Mouse (Mus musculus): ENCODE measurements around the gene Slc35f1. TPM values are rescaled to one million over a fixed set of nuclear protein-coding genes. Genes with fewer than 3 reads are reported as not detected.

The Slc35f1 gene
- polyA plus RNA-seq, 1 experiment from 2014 or later: 1.4 TPM

- H3K36me3 ChIP-seq: no peaks in the 10 kb centered on the region
- H3K9ac ChIP-seq: no peak overlapping the region
- no peaks in the 10 kb centered on the region for H3K4me1 ChIP-seq
- no peak overlapping the region for H3K4me3 ChIP-seq
- H3K4me2 ChIP-seq: no peak overlapping the region
- H3K27me3 ChIP-seq: no peaks in the 10 kb centered on the region
- ATAC-seq (ENCODE audit: borderline replicate concordance, extremely low read depth, low FRiP score, low TSS enrichment): no peak
- no peak overlapping the region for H3K27ac ChIP-seq
- 63% methylated on average over 3 of the region's 3 CpGs for WGBS
- no peaks in the 10 kb centered on the region for H3K9me3 ChIP-seq
Measured at GRCm38 (mm10) chr10:52952581-52952980, 262.2 kb downstream of the Slc35f1 start.

GRCm38 (mm10) chr10:52956728-52957127 lies 266.4 kb downstream of the Slc35f1 start:
- 69% methylated on average over 4 of the region's 4 CpGs for WGBS
- no peaks in the 10 kb centered on the region for H3K27me3 ChIP-seq
- no peaks in the 10 kb centered on the region for H3K9me3 ChIP-seq

DNA sequence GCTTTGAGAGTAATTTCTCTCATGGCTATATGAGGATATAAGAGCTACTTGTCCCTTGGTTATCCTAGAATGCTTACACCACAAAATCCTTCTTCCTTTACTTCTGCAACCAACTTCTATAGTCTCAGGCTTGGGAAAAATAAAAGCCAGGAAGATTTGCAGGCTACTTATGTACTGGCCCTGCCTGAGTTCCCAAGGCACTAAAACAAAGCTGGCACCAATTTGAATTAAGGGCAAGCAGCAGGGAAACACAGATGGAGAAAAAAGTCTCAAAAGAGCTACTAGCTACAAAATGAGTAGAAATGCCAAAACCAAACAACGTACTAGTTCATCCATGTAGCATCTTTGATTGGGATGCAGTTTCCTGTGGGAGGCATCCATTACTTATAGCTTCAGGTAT lies 288.9 kb downstream of the Slc35f1 start:
- ATAC-seq (ENCODE audit: borderline replicate concordance, extremely low read depth, low FRiP score, low TSS enrichment): no peak
- WGBS: 100% methylated on average over 1 of the region's 1 CpGs
- no peaks in the 10 kb centered on the region for H3K36me3 ChIP-seq

More at GRCm38 (mm10) chr10:52956728-52957127, 266.4 kb downstream of the Slc35f1 start:
- H3K4me2 ChIP-seq: no peak overlapping the region
- ATAC-seq (ENCODE audit: borderline replicate concordance, extremely low read depth, low FRiP score, low TSS enrichment): no peak
- no peaks in the 10 kb centered on the region for H3K4me1 ChIP-seq
- H3K4me3 ChIP-seq: no peak overlapping the region
- no peak overlapping the region for H3K9ac ChIP-seq
- H3K27ac ChIP-seq: no peak overlapping the region
- no peaks in the 10 kb centered on the region for H3K36me3 ChIP-seq

GRCm38 (mm10) chr10:52982836-52983235 lies 292.5 kb downstream of the Slc35f1 start:
- Histone ChIP-seq H3K36me3 (no peaks in the 10 kb centered on the region), H3K9ac (no peak overlapping the region), H3K4me1 (no peaks in the 10 kb centered on the region), H3K4me3 (no peak overlapping the region), H3K27me3 (no peaks in the 10 kb centered on the region), H3K4me2 (no peak overlapping the region), H3K27ac (no peak overlapping the region), H3K9me3 (no peaks in the 10 kb centered on the region)
- 20% methylated on average over 1 of the region's 1 CpGs for WGBS
- ATAC-seq (ENCODE audit: borderline replicate concordance, extremely low read depth, low FRiP score, low TSS enrichment): no peak

More for the DNA sequence above, 288.9 kb downstream of the Slc35f1 start:
- Histone ChIP-seq H3K4me1 (no peaks in the 10 kb centered on the region), H3K4me3 (no peak overlapping the region), H3K9ac (no peak overlapping the region), H3K4me2 (no peak overlapping the region), H3K9me3 (no peaks in the 10 kb centered on the region), H3K27me3 (no peaks in the 10 kb centered on the region), H3K27ac (no peak overlapping the region)

- 53% methylated on average over 2 of the region's 2 CpGs for WGBS
- no peak for ATAC-seq (ENCODE audit: borderline replicate concordance, extremely low read depth, low FRiP score, low TSS enrichment)
- Histone ChIP-seq H3K4me1 (no peaks in the 10 kb centered on the region), H3K4me2 (no peak overlapping the region), H3K9ac (no peak overlapping the region), H3K36me3 (no peaks in the 10 kb centered on the region), H3K4me3 (no peak overlapping the region), H3K27me3 (no peaks in the 10 kb centered on the region), H3K9me3 (no peaks in the 10 kb centered on the region), H3K27ac (no peak overlapping the region)
Measured at GRCm38 (mm10) chr10:52992246-52992645, 301.9 kb downstream of the Slc35f1 start.

- no peak overlapping the region for H3K4me2 ChIP-seq
- H3K27me3 ChIP-seq: no peaks in the 10 kb centered on the region
- H3K27ac ChIP-seq: no peak overlapping the region
- 68% methylated on average over 2 of the region's 2 CpGs for WGBS
- no peak overlapping the region for H3K4me3 ChIP-seq
- no peaks in the 10 kb centered on the region for H3K4me1 ChIP-seq
- H3K36me3 ChIP-seq: no peaks in the 10 kb centered on the region
- no peak for ATAC-seq (ENCODE audit: borderline replicate concordance, extremely low read depth, low FRiP score, low TSS enrichment)
- no peak overlapping the region for H3K9ac ChIP-seq
- H3K9me3 ChIP-seq: no peaks in the 10 kb centered on the region
Measured at GRCm38 (mm10) chr10:52996886-52997285, 306.6 kb downstream of the Slc35f1 start.

DNA sequence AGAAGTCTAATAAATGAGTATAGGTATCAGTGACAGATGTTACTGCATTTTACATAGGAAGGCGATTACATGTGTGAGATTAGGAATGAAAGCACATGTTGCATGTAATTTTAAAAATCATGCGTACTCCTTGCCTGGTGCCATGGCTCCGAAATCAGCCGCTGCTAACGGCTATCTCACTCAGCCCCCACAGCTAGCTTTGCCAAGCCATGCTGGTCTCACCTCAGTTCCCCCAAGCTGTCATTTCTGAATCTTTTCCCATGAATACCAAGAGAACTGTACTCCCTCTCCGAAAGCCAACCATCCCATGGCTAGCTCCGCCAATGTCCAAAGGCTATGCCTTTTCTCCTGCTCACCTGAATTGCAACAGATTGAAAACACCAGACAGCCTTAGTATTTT lies 310.8 kb downstream of the Slc35f1 start:
- H3K9ac ChIP-seq: no peak overlapping the region
- 92% methylated on average over 7 of the region's 7 CpGs for WGBS
- H3K27me3 ChIP-seq: no peaks in the 10 kb centered on the region
- no peak overlapping the region for H3K27ac ChIP-seq
- no peaks in the 10 kb centered on the region for H3K36me3 ChIP-seq
- ATAC-seq (ENCODE audit: borderline replicate concordance, extremely low read depth, low FRiP score, low TSS enrichment): no peak
- no peak overlapping the region for H3K4me2 ChIP-seq
- H3K9me3 ChIP-seq: no peaks in the 10 kb centered on the region
- no peaks in the 10 kb centered on the region for H3K4me1 ChIP-seq
- H3K4me3 ChIP-seq: no peak overlapping the region

- no peaks in the 10 kb centered on the region for H3K36me3 ChIP-seq
- H3K4me1 ChIP-seq: no peaks in the 10 kb centered on the region
- no peaks in the 10 kb centered on the region for H3K27me3 ChIP-seq
- H3K9ac ChIP-seq: no peak overlapping the region
- H3K9me3 ChIP-seq: no peaks in the 10 kb centered on the region
- no peak for ATAC-seq (ENCODE audit: borderline replicate concordance, extremely low read depth, low FRiP score, low TSS enrichment)
- H3K4me2 ChIP-seq: no peak overlapping the region
- H3K4me3 ChIP-seq: no peak overlapping the region
- no peak overlapping the region for H3K27ac ChIP-seq
- WGBS: 79% methylated on average over 1 of the region's 1 CpGs
Measured at GRCm38 (mm10) chr10:53006229-53007190, 316.2 kb downstream of the Slc35f1 start.

- Histone ChIP-seq H3K36me3 (no peaks in the 10 kb centered on the region), H3K4me3 (no peak overlapping the region), H3K9me3 (no peaks in the 10 kb centered on the region), H3K4me1 (no peaks in the 10 kb centered on the region), H3K4me2 (no peak overlapping the region), H3K27me3 (no peaks in the 10 kb centered on the region), H3K9ac (no peak overlapping the region), H3K27ac (no peak overlapping the region)
- 48% methylated on average over 5 of the region's 5 CpGs for WGBS
- ATAC-seq (ENCODE audit: borderline replicate concordance, extremely low read depth, low FRiP score, low TSS enrichment): no peak
Measured at GRCm38 (mm10) chr10:53013878-53014277, 323.5 kb downstream of the Slc35f1 start.

DNA sequence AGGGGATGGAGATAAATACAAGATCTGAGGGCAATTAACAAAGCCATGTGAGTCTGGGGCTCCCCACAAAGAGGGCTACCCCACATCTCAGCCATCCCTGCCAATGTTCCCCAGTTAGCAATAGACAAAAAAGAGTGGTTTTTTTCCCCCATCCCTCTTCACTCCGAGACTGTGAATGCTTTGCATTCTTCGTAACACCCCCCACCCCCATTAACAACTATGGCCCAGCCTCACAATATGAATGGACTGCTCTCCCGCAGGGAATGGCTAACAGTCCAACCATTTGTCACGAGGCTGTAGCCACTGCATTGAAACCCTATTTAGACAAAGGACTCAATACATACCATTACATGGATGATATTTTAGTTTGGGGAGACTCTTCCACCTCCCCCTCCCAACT lies 338.1 kb downstream of the Slc35f1 start:
- H3K4me1 ChIP-seq: no peaks in the 10 kb centered on the region
- ATAC-seq (ENCODE audit: borderline replicate concordance, extremely low read depth, low FRiP score, low TSS enrichment): no peak
- WGBS: 53% methylated on average over 4 of the region's 4 CpGs
- no peaks in the 10 kb centered on the region for H3K27me3 ChIP-seq
- no peak overlapping the region for H3K4me3 ChIP-seq
- H3K4me2 ChIP-seq: no peak overlapping the region
- H3K36me3 ChIP-seq: no peaks in the 10 kb centered on the region
- H3K27ac ChIP-seq: no peak overlapping the region
- H3K9me3 ChIP-seq: no peaks in the 10 kb centered on the region
- H3K9ac ChIP-seq: no peak overlapping the region

DNA sequence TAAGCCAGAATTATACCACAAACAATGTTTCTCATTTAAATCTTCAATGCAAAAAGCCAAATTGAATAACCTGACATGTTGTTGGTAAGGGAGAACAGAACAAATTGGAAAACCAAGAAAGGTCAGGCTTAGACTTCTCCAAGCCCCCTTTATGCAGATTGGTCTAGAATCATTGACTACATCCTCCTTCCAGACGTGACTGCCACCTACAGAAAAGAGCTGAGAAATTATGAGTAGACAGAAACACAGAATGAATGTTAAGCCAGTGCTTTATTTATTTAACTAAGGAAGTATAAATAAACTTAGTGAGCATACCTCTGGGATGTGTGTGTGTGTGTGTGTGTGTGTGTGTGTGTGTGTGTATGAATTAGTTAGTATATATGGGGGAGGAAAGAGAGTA lies 344.9 kb downstream of the Slc35f1 start:
- Histone ChIP-seq H3K9me3 (no peaks in the 10 kb centered on the region), H3K4me3 (no peak overlapping the region), H3K27ac (no peak overlapping the region), H3K4me2 (no peak overlapping the region), H3K27me3 (no peaks in the 10 kb centered on the region), H3K4me1 (no peaks in the 10 kb centered on the region), H3K36me3 (no peaks in the 10 kb centered on the region), H3K9ac (no peak overlapping the region)
- 18% methylated on average over 1 of the region's 1 CpGs for WGBS
- no peak for ATAC-seq (ENCODE audit: borderline replicate concordance, extremely low read depth, low FRiP score, low TSS enrichment)

DNA sequence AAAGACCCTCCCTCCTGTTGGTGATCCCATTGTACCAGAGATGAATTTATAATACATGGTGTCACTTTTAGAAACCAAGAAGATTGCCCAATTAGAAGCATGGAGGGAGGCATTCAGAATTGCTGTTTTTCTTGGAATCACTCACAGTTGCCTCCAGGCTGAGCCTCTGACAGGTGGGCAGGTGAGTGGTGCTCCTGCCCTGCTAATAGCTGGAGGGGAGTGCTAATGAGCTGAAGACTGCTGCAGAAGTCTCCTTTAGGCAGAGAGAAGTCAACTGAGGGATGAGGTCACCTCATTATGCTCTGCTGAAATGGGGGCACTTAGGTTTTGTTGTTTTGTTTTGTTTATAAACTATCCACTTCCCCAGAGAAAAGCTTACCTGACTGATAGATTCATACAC lies 355.6 kb downstream of the Slc35f1 start:
- Histone ChIP-seq H3K4me2 (no peak overlapping the region), H3K27me3 (no peaks in the 10 kb centered on the region), H3K4me1 (no peaks in the 10 kb centered on the region), H3K9me3 (no peaks in the 10 kb centered on the region), H3K4me3 (no peak overlapping the region), H3K27ac (no peak overlapping the region), H3K36me3 (no peaks in the 10 kb centered on the region), H3K9ac (no peak overlapping the region)
- no peak for ATAC-seq (ENCODE audit: borderline replicate concordance, extremely low read depth, low FRiP score, low TSS enrichment)

Data from lung, embryonic 15.5 days (tissue).